Mouse (Mus musculus): ENCODE data around the gene Gm17657. TPM values are rescaled to one million over a fixed set of nuclear protein-coding genes. Genes with fewer than 3 reads are reported as not detected.
A peak's percentile ranks its signal among the peaks of the same experiment; 100 is the strongest.

Gm17657 gene
- polyA plus RNA-seq, 1 experiment: not detected

DNA sequence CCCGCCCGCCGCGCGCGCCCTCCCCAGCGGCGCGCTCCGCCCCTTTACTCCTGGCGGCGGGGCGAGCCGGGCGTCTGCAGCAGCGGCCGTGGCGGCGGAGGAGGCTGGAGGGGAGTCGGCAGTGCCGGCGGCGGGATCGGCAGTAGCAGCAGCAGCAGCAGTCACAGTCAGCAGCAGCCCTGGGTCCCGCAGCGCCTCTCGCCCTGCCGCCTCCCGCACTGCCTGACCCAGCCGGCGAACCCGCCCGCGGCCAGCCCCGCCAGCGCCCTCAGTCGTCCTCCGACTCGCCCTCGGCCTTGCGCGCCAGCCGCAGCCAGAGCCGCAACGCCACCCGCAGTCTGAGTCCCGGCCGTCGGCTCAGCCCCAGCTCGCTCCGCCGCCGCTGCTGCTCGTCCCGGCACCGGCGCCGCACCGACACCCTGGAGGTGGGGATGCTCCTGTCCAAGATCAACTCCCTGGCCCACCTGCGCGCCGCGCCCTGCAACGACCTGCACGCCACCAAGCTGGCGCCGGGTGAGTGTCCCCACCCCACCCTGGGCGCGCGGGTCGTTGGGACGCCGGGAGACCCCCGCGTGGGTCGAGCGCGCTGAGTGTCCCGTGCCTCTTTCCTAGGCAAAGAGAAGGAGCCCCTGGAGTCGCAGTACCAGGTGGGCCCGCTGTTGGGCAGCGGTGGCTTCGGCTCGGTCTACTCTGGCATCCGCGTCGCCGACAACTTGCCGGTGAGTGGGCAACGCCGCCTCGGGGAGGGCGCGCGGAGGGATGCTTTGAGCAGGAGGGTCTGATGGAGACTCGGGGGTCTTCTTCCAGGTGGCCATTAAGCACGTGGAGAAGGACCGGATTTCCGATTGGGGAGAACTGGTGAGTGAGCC lies 58.5 kb downstream of the Gm17657 start, which contains the start of gene Pim1:
Pim1 (plus strand) TSS at position 41 of the 869 bp plus-strand sequence.
- DNase-seq (ENCODE audit: low read depth, low spot score): no peak
- WGBS: 1% methylated on average over 87 of the region's 99 CpGs

DNA sequence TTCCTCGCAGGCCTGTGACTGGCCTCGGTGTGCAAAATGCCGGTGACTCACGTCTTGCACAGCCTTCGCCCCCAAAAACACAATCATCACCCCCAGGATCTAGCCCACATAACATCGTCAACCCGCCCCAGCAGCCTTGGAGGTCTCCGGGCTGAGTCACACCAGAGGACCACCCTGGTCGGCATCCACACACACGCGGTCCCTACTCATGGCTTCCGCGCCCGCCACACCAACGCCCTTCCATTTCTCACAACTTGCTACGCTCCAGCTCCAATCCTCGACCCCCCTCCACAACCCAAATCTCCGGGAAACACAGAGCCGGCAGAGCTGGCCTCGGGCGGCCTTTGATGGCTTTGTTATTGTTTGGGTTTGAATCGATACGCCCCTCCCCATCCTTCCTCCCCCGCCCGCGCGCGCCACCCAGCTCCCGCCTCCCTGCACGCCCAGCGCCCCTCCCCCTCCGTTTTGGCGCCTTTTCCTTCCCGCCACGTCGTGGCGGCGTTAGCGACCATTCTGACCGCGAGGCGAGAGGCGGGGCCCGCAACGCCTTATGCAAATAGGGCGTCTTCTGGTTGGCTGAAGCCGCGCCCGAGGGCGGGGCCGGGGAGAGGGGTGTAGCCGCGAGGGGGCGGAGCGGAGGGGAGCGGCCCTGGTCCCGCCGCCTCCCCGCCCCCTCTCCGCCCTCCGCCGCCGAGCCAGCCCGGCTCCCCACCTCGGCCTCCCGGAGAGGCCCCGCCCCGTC lies 59.3 kb downstream of the Gm17657 start:
- DNase-seq (ENCODE audit: low read depth, low spot score): peak; percentile 90
- under 1% methylated on average over 60 of the region's 68 CpGs for WGBS

DNA sequence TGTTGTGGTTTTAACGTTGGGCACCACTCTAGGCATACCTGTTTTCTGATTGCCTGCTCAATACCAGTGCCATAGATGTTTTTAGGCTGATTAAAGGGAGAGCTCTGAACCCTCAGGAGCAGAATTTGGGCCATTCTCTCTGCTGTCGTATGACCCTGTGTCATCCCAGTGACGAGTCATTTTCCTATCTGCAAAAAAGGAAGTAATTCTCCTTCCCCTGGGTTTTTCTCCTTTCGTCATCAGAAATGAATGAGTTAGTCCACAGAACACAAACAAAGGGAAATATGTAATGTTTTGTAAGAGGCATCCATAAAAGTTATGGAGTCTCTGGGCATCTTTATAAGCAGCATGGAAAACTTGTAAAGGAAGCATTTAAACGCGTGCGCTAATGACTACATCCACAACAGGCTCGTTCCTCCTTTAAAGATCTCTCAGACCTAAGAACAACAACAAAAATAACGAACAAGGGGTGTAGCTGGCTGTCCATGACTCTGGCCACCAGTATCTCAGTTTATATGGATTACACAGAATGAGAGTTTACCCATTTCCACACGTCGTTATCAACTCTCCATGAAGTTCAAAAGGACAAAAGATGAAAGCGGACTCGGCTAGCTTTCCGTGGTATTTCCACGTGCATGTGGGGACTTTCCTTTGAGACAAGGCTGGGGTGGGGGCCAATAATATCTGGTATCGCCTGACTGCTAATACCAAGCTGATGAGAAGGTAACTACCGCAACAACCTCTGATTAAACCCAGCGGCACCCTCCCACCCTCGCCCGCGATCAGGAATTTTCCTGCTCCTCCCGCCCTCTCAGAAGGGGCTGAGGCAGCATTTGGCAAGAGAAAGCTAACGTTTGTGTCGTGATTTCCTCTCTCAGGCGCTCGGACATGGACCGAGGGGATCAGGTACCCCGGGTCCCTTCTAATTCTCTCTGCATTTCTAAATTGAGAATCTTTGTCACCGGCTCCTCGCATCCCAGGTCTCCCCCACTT lies 60.2 kb downstream of the Gm17657 start:
- WGBS: 4% methylated on average over 30 of the region's 30 CpGs
- DNase-seq (ENCODE audit: low read depth, low spot score): no peak

DNA sequence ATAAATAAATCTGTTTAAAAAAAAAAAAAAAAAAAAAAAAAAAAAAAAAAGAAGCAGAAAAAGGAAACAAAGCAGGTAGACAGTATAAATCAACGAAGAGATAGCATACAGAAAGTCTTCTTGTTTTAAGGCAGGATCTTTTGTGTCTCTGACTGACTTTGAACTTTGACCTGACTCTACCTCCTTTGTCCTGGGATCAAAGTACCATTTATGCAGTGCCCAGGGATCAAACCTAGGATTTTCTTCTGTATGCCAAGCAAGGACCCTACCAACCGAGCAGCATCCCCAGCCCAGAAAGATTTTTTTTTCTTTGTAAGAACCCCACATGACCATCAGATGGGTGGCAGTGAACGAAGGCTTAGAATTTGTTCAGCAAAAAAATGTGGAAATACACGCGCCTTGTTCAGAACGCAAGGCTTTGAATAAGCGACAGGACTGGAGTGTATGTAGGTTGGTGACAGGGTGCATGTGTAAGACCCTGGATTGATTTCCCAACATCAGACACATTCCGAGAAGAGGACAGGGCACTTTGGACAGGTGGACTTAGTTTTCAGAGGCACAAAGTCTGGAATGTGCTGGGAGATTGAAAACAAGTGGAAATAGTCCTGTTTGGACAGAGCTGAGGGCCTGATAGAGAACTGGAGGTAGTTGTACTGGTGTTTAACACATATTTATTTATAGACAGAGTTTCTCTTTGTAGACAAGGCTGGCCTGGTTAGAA lies 61.0 kb downstream of the Gm17657 start:
- WGBS: 92% methylated on average over 8 of the region's 8 CpGs
- no peak for DNase-seq (ENCODE audit: low read depth, low spot score)

DNA sequence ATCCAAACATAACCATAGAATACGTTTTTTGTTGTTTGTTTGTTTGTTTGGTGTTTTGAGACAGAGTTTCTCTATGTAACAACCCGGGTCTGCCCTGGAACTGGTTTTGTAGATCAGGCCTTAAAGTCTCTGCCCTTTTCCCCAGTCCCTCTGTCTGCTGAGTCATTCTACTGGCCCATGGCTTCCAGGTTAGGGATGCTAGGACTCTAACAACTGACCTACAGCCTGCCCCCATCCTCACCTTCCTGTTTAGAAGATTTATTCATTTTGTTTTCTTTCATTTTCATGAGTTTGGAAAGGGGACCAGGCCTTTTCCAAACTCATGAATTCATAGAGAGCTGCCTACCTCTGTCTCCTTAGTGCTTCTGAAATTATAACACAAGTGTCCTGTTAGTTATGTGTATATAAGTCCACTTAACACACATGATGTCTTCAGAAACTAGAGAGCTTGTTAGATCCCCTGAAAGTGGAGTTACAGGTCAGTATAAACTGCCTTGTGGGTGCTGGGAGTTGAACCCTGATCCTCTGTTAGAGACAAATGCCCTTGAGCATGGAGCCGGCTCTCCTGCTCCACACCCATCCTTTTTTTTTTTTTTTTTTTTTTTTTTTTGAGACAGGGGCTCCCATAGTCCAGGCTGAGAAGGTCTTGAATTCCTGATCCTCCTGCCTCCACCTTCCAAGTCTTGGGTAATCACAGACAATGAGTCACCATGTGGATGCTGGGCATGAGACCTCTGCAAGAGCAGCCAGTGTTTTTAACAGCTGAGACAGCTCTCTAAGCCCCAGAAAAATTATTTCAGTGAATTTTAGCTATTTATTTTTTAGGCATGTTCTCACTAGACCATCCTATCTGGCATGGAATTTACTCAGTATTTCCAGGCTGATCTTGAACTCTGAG lies 63.9 kb downstream of the Gm17657 start:
- DNase-seq (ENCODE audit: low read depth, low spot score): no peak
- WGBS: 62% methylated on average over 3 of the region's 3 CpGs

DNA sequence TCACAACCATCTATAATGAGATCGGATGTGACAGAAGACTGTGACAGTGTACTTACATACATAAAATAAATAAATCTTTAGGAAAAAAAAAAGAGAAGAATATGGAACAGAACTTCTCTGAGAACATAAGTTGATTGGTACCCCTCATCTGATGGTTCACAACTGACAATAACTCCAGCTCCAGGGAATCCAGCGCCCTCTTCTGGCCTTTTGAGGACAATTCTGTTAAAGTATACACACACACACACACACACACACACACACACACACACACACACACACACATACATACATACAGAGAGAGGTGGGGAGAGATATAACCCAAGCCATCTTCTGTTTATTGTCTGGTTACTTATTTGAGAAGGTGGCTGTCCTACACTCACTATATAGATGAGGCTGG lies 65.0 kb downstream of the Gm17657 start:
- DNase-seq (ENCODE audit: low read depth, low spot score): no peak
- WGBS: 92% methylated on average over 2 of the region's 2 CpGs

DNA sequence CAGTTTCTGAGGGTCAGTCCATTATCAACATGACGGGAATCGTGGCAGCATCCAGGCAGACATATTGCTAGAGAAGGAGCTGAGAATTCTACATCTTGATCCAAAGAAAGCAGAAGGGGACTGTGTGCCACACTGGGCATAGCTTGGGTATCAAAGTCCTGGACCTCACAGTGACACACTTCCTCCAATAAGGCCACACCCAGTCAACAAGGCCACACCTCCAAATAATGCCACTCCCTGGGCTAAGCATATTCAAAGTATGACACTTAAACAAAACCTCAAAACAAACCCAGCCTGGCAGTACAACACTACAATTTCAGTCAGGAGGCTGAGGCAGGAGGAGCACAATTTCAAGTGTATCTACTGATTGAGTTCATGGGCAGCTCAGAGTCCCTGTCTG lies 66.2 kb downstream of the Gm17657 start:
- DNase-seq (ENCODE audit: low read depth, low spot score): no peak
- WGBS: 100% methylated on average over 2 of the region's 2 CpGs

DNA sequence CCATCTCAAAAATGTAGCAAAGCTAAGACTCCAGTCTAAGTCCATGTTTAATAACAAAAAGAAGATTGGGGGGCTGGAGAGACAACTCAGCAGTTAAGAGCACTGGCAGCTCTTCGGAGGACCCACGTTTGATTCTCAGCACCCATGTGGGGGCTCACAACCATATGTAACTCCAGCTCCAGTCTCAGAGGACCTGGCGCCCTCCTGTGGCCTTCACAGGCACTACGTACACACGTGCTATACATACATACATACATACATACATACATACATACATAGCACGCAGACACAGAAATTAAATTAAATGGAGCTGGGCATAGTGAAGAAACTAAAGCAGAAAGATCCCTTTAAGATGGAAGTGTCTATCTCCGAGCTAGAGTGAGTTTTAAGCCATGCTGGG lies 66.8 kb downstream of the Gm17657 start:
- no peak for DNase-seq (ENCODE audit: low read depth, low spot score)
- 96% methylated on average over 7 of the region's 7 CpGs for WGBS

DNA sequence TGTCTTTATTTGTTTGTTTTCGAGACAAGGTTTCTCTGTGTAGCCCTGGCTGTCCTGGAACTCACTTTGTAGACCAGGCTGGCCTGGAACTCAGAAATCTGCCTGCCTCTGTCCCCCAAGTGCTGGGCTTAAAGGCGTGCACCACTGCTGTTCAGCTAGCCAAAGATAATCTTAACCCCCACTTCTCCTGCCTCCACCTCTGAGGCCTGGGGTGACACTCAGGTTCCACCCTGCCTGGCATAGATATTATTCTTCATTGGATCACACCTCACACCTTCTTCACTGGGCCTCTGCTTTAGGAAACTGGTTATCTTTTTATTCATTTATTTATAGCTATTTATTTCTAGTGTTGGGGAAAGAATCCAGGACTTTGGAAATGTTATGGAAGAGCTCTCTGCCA lies 69.2 kb downstream of the Gm17657 start:
- DNase-seq (ENCODE audit: low read depth, low spot score): no peak
- 83% methylated on average over 2 of the region's 2 CpGs for WGBS

DNA sequence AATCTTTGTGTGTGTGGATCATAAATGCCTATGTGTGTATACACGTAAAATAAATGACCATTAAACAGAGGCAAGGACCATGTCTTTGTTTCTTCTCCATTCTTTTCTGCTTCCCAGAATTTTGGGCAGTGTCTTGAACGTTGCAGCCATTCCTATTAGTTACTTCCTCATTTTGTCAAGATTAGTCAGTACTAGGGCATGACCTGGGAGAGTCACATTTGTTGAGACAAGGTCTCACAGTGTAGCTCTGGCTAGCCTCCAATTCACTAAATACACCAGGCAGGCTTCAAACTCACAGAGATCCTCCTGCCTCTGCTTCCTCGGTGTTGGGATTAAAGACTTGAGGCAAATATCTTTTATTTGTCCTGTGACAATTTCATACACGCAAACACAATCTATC lies 71.2 kb downstream of the Gm17657 start:
- 61% methylated on average over 4 of the region's 4 CpGs for WGBS
- no peak for DNase-seq (ENCODE audit: low read depth, low spot score)

DNA sequence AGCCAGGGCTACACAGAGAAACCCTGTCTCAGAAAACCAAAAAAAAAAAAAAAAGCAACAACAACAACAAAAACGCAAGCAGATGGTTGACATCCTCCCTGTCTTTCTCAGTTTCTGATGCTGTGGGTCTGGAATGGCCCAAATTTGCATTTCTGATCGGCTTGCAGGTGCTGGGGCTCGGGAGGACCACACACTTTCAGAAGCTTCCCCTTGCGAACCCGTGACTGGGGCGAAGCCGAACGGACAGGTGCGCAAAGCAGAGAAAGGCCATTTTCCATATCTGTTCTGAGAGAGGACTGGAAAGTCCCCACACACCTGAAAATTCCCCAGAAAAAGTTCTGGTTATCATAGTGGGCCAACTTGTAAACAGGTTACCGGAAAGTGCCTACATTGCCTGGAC lies 72.1 kb downstream of the Gm17657 start:
- WGBS: 94% methylated on average over 10 of the region's 10 CpGs
- DNase-seq (ENCODE audit: low read depth, low spot score): no peak

DNA sequence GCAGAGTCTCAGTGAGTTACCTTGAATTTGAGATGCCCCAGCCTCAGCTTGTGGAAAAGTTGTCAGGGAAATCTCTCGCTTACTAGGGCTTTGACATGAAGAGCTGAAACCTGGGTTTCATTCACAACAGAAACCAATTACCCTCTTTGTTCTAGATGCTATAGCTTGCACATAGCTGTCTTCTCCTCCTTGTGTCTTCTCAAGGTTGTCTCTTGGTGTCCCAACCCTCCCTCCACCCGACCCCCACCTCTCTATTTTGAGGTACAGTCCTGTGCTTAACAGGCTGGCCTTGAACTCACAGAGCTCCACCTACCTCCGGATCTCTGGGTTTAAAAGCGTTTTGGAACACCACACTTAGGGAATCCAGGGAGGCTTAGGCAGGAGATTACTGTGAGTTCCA lies 73.0 kb downstream of the Gm17657 start:
- DNase-seq (ENCODE audit: low read depth, low spot score): no peak
- WGBS: 76% methylated on average over 4 of the region's 4 CpGs

DNA sequence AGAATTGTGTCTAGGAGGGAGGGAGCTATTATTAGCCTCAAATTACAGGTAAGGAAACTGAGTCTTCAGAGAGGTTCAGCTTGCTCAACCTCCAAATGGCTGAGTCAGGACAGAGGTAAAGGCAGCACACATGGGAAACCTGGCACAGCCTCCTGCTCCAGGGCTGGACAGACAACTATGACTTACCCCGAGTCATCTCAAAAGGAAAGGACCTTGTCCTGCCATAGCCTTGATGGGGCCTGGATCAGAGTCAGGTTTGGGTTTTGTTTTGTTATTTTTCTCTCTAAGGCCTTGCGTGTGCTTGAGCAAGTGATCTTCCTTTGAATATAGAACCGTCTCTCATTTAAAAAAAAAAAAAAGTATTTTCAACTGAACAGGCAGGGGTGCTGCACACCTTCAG lies 74.3 kb downstream of the Gm17657 start:
- WGBS: 93% methylated on average over 3 of the region's 3 CpGs
- no peak for DNase-seq (ENCODE audit: low read depth, low spot score)

DNA sequence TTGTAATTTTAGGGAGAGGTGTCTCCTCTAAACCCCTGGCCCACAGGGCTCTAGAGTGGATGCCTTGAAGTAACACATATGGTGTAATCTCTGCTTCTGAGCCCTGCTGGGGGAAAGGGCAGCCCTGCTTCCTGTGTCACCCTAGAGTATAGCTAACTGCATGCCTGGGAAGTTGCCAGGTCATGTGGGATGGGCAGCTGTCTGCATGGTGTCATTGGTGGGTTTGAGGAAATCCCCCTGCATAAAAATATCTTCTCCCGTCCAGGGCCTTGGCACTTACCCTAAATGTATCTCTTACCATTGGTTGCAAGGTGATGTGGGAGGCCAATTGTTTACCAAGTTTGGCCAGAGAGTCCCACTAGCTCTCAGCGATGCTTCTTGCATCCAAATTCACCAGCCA lies 75.4 kb downstream of the Gm17657 start:
- DNase-seq (ENCODE audit: low read depth, low spot score): no peak
- WGBS: 83% methylated on average over 2 of the region's 2 CpGs

DNA sequence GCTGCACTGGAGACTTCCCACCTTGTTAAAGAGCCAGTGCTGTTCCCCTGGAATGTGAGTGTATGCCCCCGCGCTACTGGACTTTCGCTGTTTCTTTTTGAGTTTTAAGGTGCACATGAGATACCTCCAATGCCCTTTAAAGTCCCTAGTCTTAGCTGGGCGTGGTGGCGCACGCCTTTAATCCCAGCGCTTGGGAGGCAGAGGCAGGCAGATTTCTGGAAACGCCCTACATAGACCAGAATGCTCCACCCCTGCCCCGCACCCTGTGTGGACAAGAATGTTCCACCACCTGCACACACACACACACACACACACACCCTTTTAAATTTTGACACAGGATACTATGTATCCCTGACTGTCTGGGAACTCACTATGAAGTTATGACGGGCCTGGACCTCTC lies 76.0 kb downstream of the Gm17657 start:
- DNase-seq (ENCODE audit: low read depth, low spot score): no peak
- WGBS: 95% methylated on average over 10 of the region's 10 CpGs

Data from large intestine, adult 2 months (tissue).